In genomic region chr15:83293706-83294645, GRCm38 (mm10) we compare ENCODE assay signal across 9 mouse cellular contexts. TPM values are rescaled to one million over a fixed set of nuclear protein-coding genes. Genes with fewer than 3 reads are reported as not detected.
DNase-seq lines count a peak whose midpoint lies in the region; ATAC-seq and TF ChIP-seq lines count a peak whose summit lies in the region.
"Had no signal": no experiment of that assay in that cellular context is flagged by ENCODE, and none has a peak within 500 bp of the region (broad histone marks: within the 10 kb centered on the region; RNA-seq: fewer than 3 reads in every experiment).

No protein-coding gene starts in this region.

- no peaks in the 10 kb centered on the region for H3K9me3 ChIP-seq in heart, postnatal 0 days (replicated peaks; ENCODE audit: control insufficient read depth, low read length)

- no peak overlapping the region for H3K4me2 ChIP-seq in heart, postnatal 0 days (ENCODE audit: low read depth, low read length)

- no peak for TF ChIP-seq EP300 in heart, postnatal 0 days (IDR thresholded peaks at IDR 0.05; ENCODE audit: low read depth)

- H3K4me3 ChIP-seq in heart, postnatal 0 days (ENCODE audit: low read depth, low read length), result no peak overlapping the region
- no peak overlapping the region for H3K4me3 ChIP-seq in left cerebral cortex, adult 2 months

- TF ChIP-seq CTCF in heart, postnatal 0 days (IDR thresholded peaks at IDR 0.05; ENCODE audit: low read depth), result no peak
- no peak for TF ChIP-seq CTCF in left cerebral cortex, adult 2 months (IDR thresholded peaks at IDR 0.05)

- 72% methylated on average over 8 of the region's 8 CpGs for WGBS in heart, postnatal 0 days
- WGBS in large intestine, adult 2 months, result 43% methylated on average over 8 of the region's 8 CpGs

- H3K27me3 ChIP-seq in heart, postnatal 0 days (ENCODE audit: control insufficient read depth, insufficient read depth, low read length), result no peaks in the 10 kb centered on the region

- intact Hi-C loops in gastrocnemius, postnatal 14 days (cut with DNase I; ENCODE audit: low total_unique reads), result no loop called here
- intact Hi-C loops in left cerebral cortex, adult 2 months (cut with DNase I), result no loop called here

- H3K36me3 ChIP-seq in heart, postnatal 0 days (replicated peaks; ENCODE audit: control insufficient read depth, insufficient read depth, low read length), result no peaks in the 10 kb centered on the region

- H3K27ac ChIP-seq in heart, postnatal 0 days (ENCODE audit: low read depth), result peak overlapping the region; percentile 80
- H3K27ac ChIP-seq in left cerebral cortex, adult 2 months, result no peak overlapping the region

- DNase-seq in gastrocnemius, postnatal 14 days, result peak; percentile 52
- DNase-seq in gastrocnemius, adult 18-20 months (ENCODE audit: low spot score), result no peak
- peak; percentile 44 for DNase-seq in 3T3-L1 (ENCODE audit: low read depth, low spot score)
- DNase-seq in heart, postnatal 0 days (ENCODE audit: low spot score), result no peak
- peak; percentile 31 for DNase-seq in large intestine, adult 2 months (ENCODE audit: low read depth, low spot score)
- no peak for DNase-seq in ovary, postnatal 14 days (ENCODE audit: low spot score)
- no peak for DNase-seq in cerebellum, postnatal 4 days (ENCODE audit: low spot score in 2 of 2)
- no peak for DNase-seq in left cerebral cortex, adult 2 months (ENCODE audit: extremely low spot score in 1 of 2, low spot score in 2 of 2)
- DNase-seq: cerebellum, adult 2 months had no signal

- peaks cover 6% of the 10 kb centered on the region; the same call in 1 of the 2 replicates for H3K4me1 ChIP-seq in heart, postnatal 0 days (ENCODE audit: control insufficient read depth, insufficient read depth)

- no peak for ATAC-seq in heart, postnatal 0 days (ENCODE audit: insufficient read depth, low read depth)

- H3K9ac ChIP-seq in heart, postnatal 0 days (replicated peaks; ENCODE audit: low read depth, low read length), result no peak overlapping the region

RNA-seq across cellular contexts. Expression of gene A4galt, which starts 42.4 kb away (rescaled TPM):
- 1 to 10 TPM; 5.7 to 7.4 TPM for total RNA-seq in gastrocnemius, postnatal 14 days (2021)
- total RNA-seq in gastrocnemius, adult 18-20 months (2021), result 1 to 10 TPM; 3.0 to 3.3 TPM
- total RNA-seq in heart, postnatal 0 days (2014; rRNA removed; ENCODE audit: low replicate concordance), result 3.0 and 3.2 TPM in 2 replicates
- 1.6 and 2.0 TPM in 2 replicates for polyA plus RNA-seq in heart, postnatal 0 days (2015; fragmentation: Nextera tagmentation; extraction: Ambion mirVana)
- polyA plus RNA-seq in large intestine, adult 2 months (2012; rRNA removed), result 20.7 and 23.0 TPM in 2 replicates
- total RNA-seq in left cerebral cortex, adult 2 months (2021), result 1 to 10 TPM; 1.9 to 4.5 TPM

RNA-seq across cellular contexts. Expression of gene Arfgap3, which starts 56.1 kb away (rescaled TPM):
- 10 to 100 TPM in 1 of 2 experiments, 1 to 10 TPM in 1; 9.7 to 10.0 TPM for total RNA-seq in gastrocnemius, postnatal 14 days (2021)
- 1 to 10 TPM; 5.4 to 6.0 TPM for total RNA-seq in gastrocnemius, adult 18-20 months (2021)
- 86.9 and 112 TPM in 2 replicates for total RNA-seq in heart, postnatal 0 days (2014; rRNA removed; ENCODE audit: low replicate concordance)
- 22.4 and 25.4 TPM in 2 replicates for polyA plus RNA-seq in heart, postnatal 0 days (2015; fragmentation: Nextera tagmentation; extraction: Ambion mirVana)
- 74.4 and 88.5 TPM in 2 replicates for polyA plus RNA-seq in large intestine, adult 2 months (2012; rRNA removed)
- 10 to 100 TPM; 19.5 to 21.5 TPM for total RNA-seq in left cerebral cortex, adult 2 months (2021)

Comparison
In these comparisons a context has a peak if more than half of its experiments do, and no peak if none do; other contexts are left out.
1. DNase-seq: peak in gastrocnemius, postnatal 14 days (single experiment), 3T3-L1 (single experiment) and large intestine, adult 2 months (single experiment); none in gastrocnemius, adult 18-20 months (single experiment), heart, postnatal 0 days (single experiment), ovary, postnatal 14 days (single experiment), cerebellum, postnatal 4 days (0 of 2) and left cerebral cortex, adult 2 months (0 of 2).